Mouse (Mus musculus) cerebellum, adult 2 months (tissue): ENCODE measurements at regions not wholly inside any gene's neighbourhood (a gene's known extent, or its start where the extent isn't known, plus 50 kb on each side); places are given as distances from the start of the nearest gene placed in this dataset.

ENCODE experiments used
- CTCF ChIP-seq: fragments of 200-500 bp; IDR thresholded peaks from 2 replicates; pipeline ENCODE4 v1.5.1; 2011; ENCODE audit warnings: low read depth, mild to moderate bottlenecking, control low read depth, low read length, moderate library complexity, borderline replicate concordance; ENCODE audit not compliant: insufficient read depth
- POLR2A ChIP-seq: fragments of 200-500 bp; IDR thresholded peaks from 2 replicates; pipeline ENCODE4 v1.6.1; 2011; ENCODE audit warnings: low read length, control low read depth, borderline replicate concordance; ENCODE audit not compliant: insufficient read depth

DNA sequence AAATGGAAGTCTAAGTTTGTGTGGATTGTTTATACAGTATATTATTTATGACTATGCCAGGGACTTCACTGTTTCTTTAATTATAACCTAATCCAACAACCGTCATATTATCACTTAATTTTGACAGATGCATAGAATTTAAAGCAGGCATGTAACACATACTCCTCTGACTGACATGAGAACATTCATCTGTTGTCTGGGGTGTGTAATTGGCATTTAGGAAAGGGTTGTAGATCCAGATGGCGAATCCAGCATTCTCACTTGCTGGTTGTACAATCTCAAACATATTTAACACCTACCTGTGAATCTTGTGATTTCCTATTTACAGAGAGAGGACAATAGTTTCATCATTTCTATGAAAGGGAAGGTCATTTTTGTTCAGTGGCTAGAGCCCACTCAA is 50.8 kb upstream of the App start:
- no peak for TF ChIP-seq POLR2A
- no peak for TF ChIP-seq CTCF
